Mouse (Mus musculus): ENCODE data around the gene Scimp. TPM values are rescaled to one million over a fixed set of nuclear protein-coding genes. Genes with fewer than 3 reads are reported as not detected.

Scimp gene
- total RNA-seq, 1 experiment: not detected

GRCm38 (mm10) chr11:70755645-70756044, 56.7 kb downstream of the Scimp start:
- H3K9ac ChIP-seq (ENCODE audit: insufficient read depth, low read depth, low read length, poor library complexity, severe bottlenecking): no peak overlapping the region
- H3K27ac ChIP-seq (ENCODE audit: insufficient read depth, low read depth, low read length, poor library complexity, severe bottlenecking): no peak overlapping the region
- no peak for TF ChIP-seq HCFC1 (IDR thresholded peaks at IDR 0.05; ENCODE audit: borderline replicate concordance, insufficient read depth, low read length)
- no peak for TF ChIP-seq MAFK (IDR thresholded peaks at IDR 0.05; ENCODE audit: insufficient read depth, low read depth, low read length)
- TF ChIP-seq ZC3H11A (IDR thresholded peaks at IDR 0.05; ENCODE audit: borderline replicate concordance, low read depth, low read length): peak; percentile 70; the same call in 1 of the 2 replicates
- H3K4me3 ChIP-seq (ENCODE audit: insufficient read depth in 1 of 2, low read depth in 1 of 2, low read length in 2 of 2, poor library complexity in 1 of 2, severe bottlenecking in 1 of 2): no peak overlapping the region
- peaks cover 0 to 6% of the 10 kb centered on the region in 2 experiments; a peak in 2 of 4 replicates for H3K4me1 ChIP-seq (ENCODE audit: control insufficient read depth in 2 of 2, insufficient read depth in 2 of 2, low read length in 2 of 2, poor library complexity in 1 of 2)
- peak; percentile 70 for DNase-seq (ENCODE audit: low read depth, low spot score)
- H3K9me3 ChIP-seq (ENCODE audit: control insufficient read depth, insufficient read depth, low read depth, low read length): no peaks in the 10 kb centered on the region
- in situ Hi-C loops (cut with MboI; ENCODE audit: low sequenced_read_pairs in 2 of 2, unreplicated experiment in 2 of 2): loop anchor here in 1 of 2 experiments (10.0 kb wide), 1 partner anchor 131 kb away; no protein-coding TSS in a partner anchor
- no peaks in the 10 kb centered on the region for H3K36me3 ChIP-seq (ENCODE audit: control insufficient read depth, insufficient read depth, low read length, poor library complexity, severe bottlenecking)

- no peak overlapping the region for H3K27ac ChIP-seq (ENCODE audit: insufficient read depth, low read depth, low read length, poor library complexity, severe bottlenecking)
- TF ChIP-seq MAFK (IDR thresholded peaks at IDR 0.05; ENCODE audit: insufficient read depth, low read depth, low read length): 0 out of 2 replicates have a peak, but pooled peaks have one; percentile 9
- TF ChIP-seq ZNF384 (IDR thresholded peaks at IDR 0.05; ENCODE audit: low read depth, low read length): no peak
- no peak for TF ChIP-seq ZC3H11A (IDR thresholded peaks at IDR 0.05; ENCODE audit: borderline replicate concordance, low read depth, low read length)
- H3K9me3 ChIP-seq (ENCODE audit: control insufficient read depth, insufficient read depth, low read depth, low read length): no peaks in the 10 kb centered on the region
- in situ Hi-C loops (cut with MboI; ENCODE audit: low sequenced_read_pairs in 2 of 2, unreplicated experiment in 2 of 2): loop anchor here in 1 of 2 experiments (10.0 kb wide), 1 partner anchor 130 kb away; no protein-coding TSS in a partner anchor
- H3K4me1 ChIP-seq (ENCODE audit: control insufficient read depth in 2 of 2, insufficient read depth in 2 of 2, low read length in 2 of 2, poor library complexity in 1 of 2): peaks cover 0 to 6% of the 10 kb centered on the region in 2 experiments; a peak in 2 of 4 replicates
- no peak for DNase-seq (ENCODE audit: low read depth, low spot score)
- no peak overlapping the region for H3K9ac ChIP-seq (ENCODE audit: insufficient read depth, low read depth, low read length, poor library complexity, severe bottlenecking)
- H3K4me3 ChIP-seq (ENCODE audit: insufficient read depth in 1 of 2, low read depth in 1 of 2, low read length in 2 of 2, poor library complexity in 1 of 2, severe bottlenecking in 1 of 2): no peak overlapping the region
- H3K36me3 ChIP-seq (ENCODE audit: control insufficient read depth, insufficient read depth, low read length, poor library complexity, severe bottlenecking): no peaks in the 10 kb centered on the region
These were observed 57.4 kb downstream of the Scimp start for GRCm38 (mm10) chr11:70754958-70755357.

GRCm38 (mm10) chr11:70754476-70754875, 57.9 kb downstream of the Scimp start:
- H3K4me1 ChIP-seq (ENCODE audit: control insufficient read depth in 2 of 2, insufficient read depth in 2 of 2, low read length in 2 of 2, poor library complexity in 1 of 2): peaks cover 0 to 6% of the 10 kb centered on the region in 2 experiments; a peak in 2 of 4 replicates
- H3K9me3 ChIP-seq (ENCODE audit: control insufficient read depth, insufficient read depth, low read depth, low read length): no peaks in the 10 kb centered on the region
- DNase-seq (ENCODE audit: low read depth, low spot score): no peak
- no peak overlapping the region for H3K9ac ChIP-seq (ENCODE audit: insufficient read depth, low read depth, low read length, poor library complexity, severe bottlenecking)
- no peaks in the 10 kb centered on the region for H3K36me3 ChIP-seq (ENCODE audit: control insufficient read depth, insufficient read depth, low read length, poor library complexity, severe bottlenecking)
- H3K4me3 ChIP-seq (ENCODE audit: insufficient read depth in 1 of 2, low read depth in 1 of 2, low read length in 2 of 2, poor library complexity in 1 of 2, severe bottlenecking in 1 of 2): no peak overlapping the region
- TF ChIP-seq CHD2 (IDR thresholded peaks at IDR 0.05; ENCODE audit: low read depth, low read length) (no peak), HCFC1 (IDR thresholded peaks at IDR 0.05; ENCODE audit: borderline replicate concordance, insufficient read depth, low read length) (no peak), ZC3H11A (IDR thresholded peaks at IDR 0.05; ENCODE audit: borderline replicate concordance, low read depth, low read length) (no peak), MAFK (IDR thresholded peaks at IDR 0.05; ENCODE audit: insufficient read depth, low read depth, low read length) (no peak), ZNF384 (IDR thresholded peaks at IDR 0.05; ENCODE audit: low read depth, low read length) (no peak)
- no peak overlapping the region for H3K27ac ChIP-seq (ENCODE audit: insufficient read depth, low read depth, low read length, poor library complexity, severe bottlenecking)
- in situ Hi-C loops (cut with MboI; ENCODE audit: low sequenced_read_pairs in 2 of 2, unreplicated experiment in 2 of 2): loop anchor here in 1 of 2 experiments (10.0 kb wide), 1 partner anchor 130 kb away; no protein-coding TSS in a partner anchor

GRCm38 (mm10) chr11:70753146-70753545, 59.2 kb downstream of the Scimp start:
- Histone ChIP-seq H3K36me3 (ENCODE audit: control insufficient read depth, insufficient read depth, low read length, poor library complexity, severe bottlenecking) (no peaks in the 10 kb centered on the region), H3K9ac (ENCODE audit: insufficient read depth, low read depth, low read length, poor library complexity, severe bottlenecking) (no peak overlapping the region), H3K27ac (ENCODE audit: insufficient read depth, low read depth, low read length, poor library complexity, severe bottlenecking) (no peak overlapping the region), H3K9me3 (ENCODE audit: control insufficient read depth, insufficient read depth, low read depth, low read length) (no peaks in the 10 kb centered on the region), H3K4me1 (ENCODE audit: control insufficient read depth in 2 of 2, insufficient read depth in 2 of 2, low read length in 2 of 2, poor library complexity in 1 of 2) (peaks cover 0 to 6% of the 10 kb centered on the region in 2 experiments; a peak in 2 of 4 replicates), H3K4me3 (ENCODE audit: insufficient read depth in 1 of 2, low read depth in 1 of 2, low read length in 2 of 2, poor library complexity in 1 of 2, severe bottlenecking in 1 of 2) (no peak overlapping the region)
- TF ChIP-seq ZNF384 (IDR thresholded peaks at IDR 0.05; ENCODE audit: low read depth, low read length) (no peak), MAFK (IDR thresholded peaks at IDR 0.05; ENCODE audit: insufficient read depth, low read depth, low read length) (no peak), ZC3H11A (IDR thresholded peaks at IDR 0.05; ENCODE audit: borderline replicate concordance, low read depth, low read length) (no peak), CHD2 (IDR thresholded peaks at IDR 0.05; ENCODE audit: low read depth, low read length) (no peak), HCFC1 (IDR thresholded peaks at IDR 0.05; ENCODE audit: borderline replicate concordance, insufficient read depth, low read length) (no peak)
- in situ Hi-C loops (cut with MboI; ENCODE audit: low sequenced_read_pairs in 2 of 2, unreplicated experiment in 2 of 2): loop anchor here in 1 of 2 experiments (10.0 kb wide), 1 partner anchor 128 kb away; no protein-coding TSS in a partner anchor
- DNase-seq (ENCODE audit: low read depth, low spot score): no peak
